Mouse (Mus musculus): ENCODE results near the gene Dynll2.

Dynll2 gene

GRCm38 (mm10) chr11:87986831-87987793, at the start of gene Dynll2:
Gene Dynll2, minus strand, starts transcription at chr11:87987533.
- peak; percentile 98 for DNase-seq (ENCODE audit: low read depth)

GRCm38 (mm10) chr11:88036761-88037251, 49.5 kb upstream of the Dynll2 start:
- DNase-seq (ENCODE audit: low read depth), result no peak

- DNase-seq (ENCODE audit: low read depth), result no peak
Observed at GRCm38 (mm10) chr11:88035970-88036369, 48.6 kb upstream of the Dynll2 start.

GRCm38 (mm10) chr11:88031753-88032152, 44.4 kb upstream of the Dynll2 start:
- DNase-seq (ENCODE audit: low read depth), result no peak

GRCm38 (mm10) chr11:88030836-88031235, 43.5 kb upstream of the Dynll2 start:
- DNase-seq (ENCODE audit: low read depth), result peak; percentile 61

- DNase-seq (ENCODE audit: low read depth), result no peak
Observed at GRCm38 (mm10) chr11:88030219-88030618, 42.9 kb upstream of the Dynll2 start.

GRCm38 (mm10) chr11:88028193-88028684, 40.9 kb upstream of the Dynll2 start:
- no peak for DNase-seq (ENCODE audit: low read depth)

- peak; percentile 58 for DNase-seq (ENCODE audit: low read depth)
Observed at GRCm38 (mm10) chr11:88027391-88028035, 40.2 kb upstream of the Dynll2 start.

GRCm38 (mm10) chr11:88023933-88024332, 36.6 kb upstream of the Dynll2 start:
- peak; percentile 88 for DNase-seq (ENCODE audit: low read depth)

- DNase-seq (ENCODE audit: low read depth), result no peak
Observed at GRCm38 (mm10) chr11:88015795-88016194, 28.5 kb upstream of the Dynll2 start.

GRCm38 (mm10) chr11:88015161-88015560, 27.8 kb upstream of the Dynll2 start:
- no peak for DNase-seq (ENCODE audit: low read depth)

- DNase-seq (ENCODE audit: low read depth), result no peak
Observed at GRCm38 (mm10) chr11:88013632-88014031, 26.3 kb upstream of the Dynll2 start.

- DNase-seq (ENCODE audit: low read depth), result no peak
Observed at GRCm38 (mm10) chr11:88012621-88013244, 25.4 kb upstream of the Dynll2 start.

GRCm38 (mm10) chr11:88011914-88012419, 24.6 kb upstream of the Dynll2 start:
- DNase-seq (ENCODE audit: low read depth), result no peak

GRCm38 (mm10) chr11:88011208-88011913, 24.0 kb upstream of the Dynll2 start:
- DNase-seq (ENCODE audit: low read depth), result no peak

- peak; percentile 17 for DNase-seq (ENCODE audit: low read depth)
Observed at GRCm38 (mm10) chr11:88009542-88010190, 22.3 kb upstream of the Dynll2 start.

GRCm38 (mm10) chr11:88008641-88009040, 21.3 kb upstream of the Dynll2 start:
- DNase-seq (ENCODE audit: low read depth), result no peak

- DNase-seq (ENCODE audit: low read depth), result peak; percentile 48
Observed at GRCm38 (mm10) chr11:88004123-88004522, 16.8 kb upstream of the Dynll2 start.

- DNase-seq (ENCODE audit: low read depth), result no peak
Observed at GRCm38 (mm10) chr11:88002738-88003137, 15.4 kb upstream of the Dynll2 start.

GRCm38 (mm10) chr11:87999751-88000150, 12.4 kb upstream of the Dynll2 start:
- DNase-seq (ENCODE audit: low read depth), result no peak

- DNase-seq (ENCODE audit: low read depth), result peak; percentile 59
Observed at GRCm38 (mm10) chr11:87991806-87992205, 4.5 kb upstream of the Dynll2 start.
